Mouse (Mus musculus) cerebellum, adult 11-12 months (tissue): ENCODE data around the gene Gata2.
"Not testable (repeated sequence)": the region's sequence is repeated elsewhere in the genome, so short reads cannot be mapped to it uniquely, and the experiment has no call there.

Source experiments
- DNase-seq: peaks from one replicate; pipeline ENCODE4 v3.0.0; 2022

Gata2 gene

DNA sequence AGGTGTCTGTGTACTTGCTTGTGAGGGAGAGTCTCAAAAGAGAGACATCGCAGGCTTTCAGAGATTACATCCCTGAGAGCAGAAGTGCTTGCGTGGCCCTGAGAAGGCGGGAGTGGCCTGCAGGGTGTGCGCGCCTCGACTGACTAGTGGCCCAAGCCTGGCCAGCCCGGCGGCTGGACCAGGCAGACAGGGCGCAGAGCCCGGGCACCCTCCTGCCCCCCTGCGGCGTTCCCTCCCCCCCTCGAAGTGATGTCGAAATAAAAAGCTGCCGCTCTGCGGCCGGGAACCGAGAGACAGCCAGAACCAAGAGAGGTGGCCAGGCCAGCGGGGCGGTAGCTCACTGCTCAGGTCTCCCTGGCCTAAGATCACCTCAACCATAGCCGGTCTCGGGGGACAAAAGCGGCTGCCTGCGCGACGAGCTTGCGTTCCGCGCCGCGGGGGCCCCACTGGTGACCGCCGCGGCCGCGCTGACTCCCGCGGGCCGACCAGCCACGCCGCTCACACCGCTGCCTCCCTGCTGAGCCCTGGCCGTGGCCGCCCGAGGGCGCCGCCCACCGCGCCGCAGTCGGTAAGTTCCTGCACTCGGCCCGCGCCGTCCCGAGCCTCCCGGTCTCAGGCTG, at the start of gene Gata2:
Gene Gata2 (plus strand): TSS at position 459 of the 620 bp plus-strand sequence.
- no peak for DNase-seq

DNA sequence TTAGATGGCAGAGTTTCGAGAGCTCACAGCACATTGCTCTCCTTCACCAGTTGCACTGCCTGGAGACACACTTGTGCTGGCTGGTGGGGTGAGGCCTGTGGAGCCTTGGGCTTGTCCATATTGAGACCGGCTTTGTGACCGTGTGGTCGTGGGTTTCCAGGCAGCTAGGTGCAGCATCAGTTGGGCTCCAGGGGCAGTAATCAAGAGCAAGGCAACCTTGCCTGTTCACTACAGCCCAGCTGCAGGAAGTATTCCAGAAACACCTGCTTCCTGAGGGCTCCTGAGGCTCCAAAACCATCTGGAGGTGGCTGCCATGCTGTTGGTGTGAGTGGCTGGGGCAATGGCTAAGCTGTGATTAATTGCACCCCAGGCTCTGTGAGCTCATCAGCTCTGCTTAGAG, 47.9 kb upstream of the Gata2 start:
- DNase-seq = no peak

DNA sequence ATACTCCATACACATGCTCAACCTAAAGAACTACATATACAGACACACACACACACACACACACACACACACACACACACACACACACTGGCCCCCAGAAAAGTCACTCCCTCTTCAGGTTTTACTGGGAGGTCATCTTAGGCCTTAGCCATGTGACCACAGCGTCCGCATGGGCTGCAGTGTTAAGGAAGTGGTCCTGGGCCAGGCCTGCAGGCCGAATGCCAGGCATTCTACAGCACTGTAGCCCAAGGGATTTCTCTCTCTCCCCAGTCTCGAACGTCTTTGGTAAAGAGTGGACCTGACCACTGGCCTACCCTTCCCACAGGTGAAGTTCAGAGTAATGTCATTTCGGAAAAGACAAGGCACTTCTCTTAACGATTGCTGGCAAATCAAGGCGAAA, 47.1 kb upstream of the Gata2 start:
- no peak for DNase-seq

DNA sequence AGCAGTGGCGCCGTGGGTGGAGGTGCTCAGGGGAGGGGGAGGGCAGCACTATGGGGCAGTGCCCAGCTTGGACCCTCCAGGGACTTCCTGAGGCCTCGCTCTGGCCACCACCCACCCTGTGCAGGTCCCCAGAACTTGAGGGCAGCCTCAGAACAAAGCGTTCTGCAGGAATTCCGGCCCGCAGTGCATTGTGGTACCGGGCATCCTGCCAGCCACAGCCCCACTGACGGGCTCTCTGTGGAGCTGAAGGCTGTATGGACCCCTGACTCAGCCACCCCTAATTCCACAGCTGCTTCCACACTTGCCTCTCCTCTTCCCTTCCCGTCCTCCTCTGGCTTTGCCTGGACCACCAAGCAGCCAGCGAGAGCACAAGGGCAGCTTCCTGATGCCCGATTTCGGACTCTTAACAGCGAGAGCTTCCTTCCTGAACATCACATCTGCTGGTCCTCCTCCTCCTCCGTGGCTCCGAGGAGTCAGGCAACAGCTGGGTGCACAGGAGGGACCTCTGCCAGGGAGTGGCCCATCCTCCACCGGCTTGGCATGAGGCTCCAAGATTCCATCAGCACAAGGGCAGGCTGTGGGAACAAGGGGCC, 46.2 kb upstream of the Gata2 start:
- peak; percentile 10 for DNase-seq

DNA sequence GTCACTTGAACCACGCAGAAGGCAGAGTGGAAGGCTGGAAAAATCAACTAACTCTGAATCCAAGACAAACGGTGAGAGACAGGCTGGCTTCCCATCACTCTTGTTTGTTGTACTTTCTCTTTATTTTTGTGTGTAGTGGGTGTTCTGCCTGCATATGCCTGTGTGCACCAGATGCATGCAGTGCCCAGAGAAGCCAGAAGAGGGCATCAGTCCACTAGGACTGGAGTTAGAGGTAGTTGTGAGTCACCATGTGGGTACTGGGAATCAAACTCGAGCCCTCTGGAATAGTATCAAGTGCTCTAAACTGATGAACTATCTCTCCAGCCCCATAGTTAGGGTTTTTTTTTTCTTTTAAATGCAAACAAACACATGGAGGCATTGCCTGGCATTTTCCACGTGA, 42.4 kb upstream of the Gata2 start:
- no peak for DNase-seq

GRCm38 (mm10) chr6:88152127-88152705, 41.5 kb upstream of the Gata2 start:
- no peak for DNase-seq

- no peak for DNase-seq
Measured at GRCm38 (mm10) chr6:88152979-88153378, 40.7 kb upstream of the Gata2 start.

DNA sequence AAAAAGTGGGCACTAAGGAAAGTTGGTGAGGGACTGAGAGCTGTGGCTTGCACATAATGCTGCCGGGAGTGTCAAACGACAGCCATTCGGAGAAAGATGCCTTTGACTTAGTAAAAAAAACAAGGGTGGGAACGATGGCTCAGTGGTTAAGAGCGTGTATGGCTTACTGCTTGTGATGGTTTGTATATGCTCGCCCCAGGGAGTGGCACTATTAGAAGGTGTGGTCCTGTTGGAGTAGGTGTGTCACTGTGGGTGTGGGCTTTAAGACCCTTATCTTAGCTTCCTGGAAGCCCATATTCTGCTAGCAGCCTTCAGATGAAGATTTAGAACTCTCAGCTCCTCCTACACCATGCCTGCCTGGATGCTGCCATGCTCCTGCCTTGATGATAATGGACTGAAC, 38.1 kb upstream of the Gata2 start:
- not testable (repeated sequence) for DNase-seq

- DNase-seq = no peak
Measured at GRCm38 (mm10) chr6:88158790-88159189, 34.9 kb upstream of the Gata2 start.

- DNase-seq = no peak
Measured at GRCm38 (mm10) chr6:88166054-88166453, 27.6 kb upstream of the Gata2 start.

DNA sequence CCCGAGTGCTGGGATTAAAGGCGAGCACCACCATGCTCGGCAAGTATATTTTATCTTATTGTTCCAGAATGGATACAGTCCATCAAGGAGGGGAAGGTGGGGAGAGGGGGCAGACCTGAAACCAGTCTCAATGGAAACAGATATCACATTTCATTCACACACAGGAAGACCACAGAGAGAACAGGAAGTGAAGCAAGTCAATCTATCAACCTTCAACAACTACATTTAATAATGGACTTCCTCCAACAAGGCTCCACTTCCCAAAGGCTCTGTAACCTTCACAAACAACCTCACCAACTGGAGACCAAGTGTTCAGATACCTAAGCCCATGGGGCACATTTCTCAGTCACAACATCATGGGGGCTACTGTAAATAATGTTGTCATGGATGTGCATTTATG, 19.5 kb upstream of the Gata2 start:
- DNase-seq = no peak

GRCm38 (mm10) chr6:88174676-88175075, 19.0 kb upstream of the Gata2 start:
- no peak for DNase-seq

DNA sequence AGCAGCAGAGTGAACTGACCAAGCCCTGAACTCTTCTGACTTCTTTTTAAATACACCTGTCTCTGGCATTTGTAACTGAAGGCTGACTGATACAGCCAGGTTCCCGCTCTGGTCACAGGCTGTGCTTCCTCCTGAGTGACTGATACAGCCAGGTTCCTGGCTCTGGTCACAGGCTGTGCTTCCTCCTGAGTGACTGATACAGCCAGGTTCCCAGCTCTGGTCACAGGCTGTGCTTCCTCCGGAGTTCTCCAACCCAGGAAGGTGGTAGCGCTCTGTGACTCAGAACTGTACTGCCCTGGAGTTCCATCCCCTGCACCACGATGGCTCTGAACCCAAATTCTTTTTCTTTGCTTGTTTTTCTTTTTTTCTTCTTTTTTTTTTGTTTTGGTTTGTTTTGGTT, 9.0 kb upstream of the Gata2 start:
- no peak for DNase-seq

GRCm38 (mm10) chr6:88188148-88188547, 5.5 kb upstream of the Gata2 start:
- DNase-seq = no peak

GRCm38 (mm10) chr6:88189312-88190042, 4.2 kb upstream of the Gata2 start:
- peak; percentile 67 for DNase-seq

- DNase-seq = no peak
Measured at GRCm38 (mm10) chr6:88190043-88190309, 3.7 kb upstream of the Gata2 start.

GRCm38 (mm10) chr6:88190310-88191023, 3.2 kb upstream of the Gata2 start:
- no peak for DNase-seq

DNA sequence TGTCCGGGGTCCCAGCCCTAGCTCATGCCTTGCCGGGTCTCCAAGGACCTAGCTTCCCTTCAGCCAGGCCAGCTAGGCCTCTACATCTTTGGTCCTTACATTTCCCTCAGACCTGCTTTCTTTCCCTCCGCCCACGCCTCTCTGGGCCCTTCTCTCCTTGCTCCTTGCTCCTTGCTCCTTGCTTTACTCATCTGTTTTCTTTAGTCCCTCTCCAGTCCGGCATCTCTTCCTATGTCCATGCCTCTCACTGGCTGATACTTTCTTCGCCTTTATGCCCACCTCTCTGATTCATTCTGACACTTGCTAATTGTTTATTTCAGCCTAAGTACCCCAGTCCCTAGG, 2.7 kb upstream of the Gata2 start:
- no peak for DNase-seq

DNA sequence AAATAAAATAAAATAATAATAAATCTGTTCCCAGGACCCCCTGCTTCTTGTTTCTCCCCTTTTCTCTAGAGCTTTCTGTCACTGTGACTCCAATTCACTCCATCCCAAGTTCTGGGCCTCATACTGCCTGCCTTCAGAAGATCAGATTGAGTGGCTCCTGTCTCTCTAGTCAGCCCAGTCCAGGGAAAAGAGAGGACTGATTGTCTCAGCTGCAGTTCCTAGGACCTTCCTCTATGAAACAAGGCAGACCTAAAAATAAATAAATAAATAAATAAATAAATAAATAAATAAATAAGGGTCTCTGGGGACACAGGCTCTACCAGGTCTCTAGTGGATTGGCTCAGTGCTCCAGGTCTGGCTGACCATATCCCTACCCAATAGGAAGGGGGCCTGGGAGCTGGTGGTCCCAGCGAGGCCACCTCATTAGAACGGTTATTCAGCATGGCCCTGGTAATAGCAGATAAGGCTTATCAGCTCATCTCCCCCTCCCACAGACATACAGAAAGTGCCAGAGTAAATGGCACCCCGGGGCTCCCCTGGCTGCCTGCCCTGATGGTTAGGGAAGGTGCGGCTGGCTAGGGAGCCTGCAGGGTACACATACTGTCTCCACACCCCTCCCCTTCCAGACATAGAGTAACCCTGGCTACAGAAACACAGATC, 2.1 kb upstream of the Gata2 start:
- DNase-seq = no peak

- no peak for DNase-seq
Measured at GRCm38 (mm10) chr6:88192756-88193155, 935 bp upstream of the Gata2 start.

- no peak for DNase-seq
Measured at GRCm38 (mm10) chr6:88194053-88194977, 624 bp downstream of the Gata2 start.

DNA sequence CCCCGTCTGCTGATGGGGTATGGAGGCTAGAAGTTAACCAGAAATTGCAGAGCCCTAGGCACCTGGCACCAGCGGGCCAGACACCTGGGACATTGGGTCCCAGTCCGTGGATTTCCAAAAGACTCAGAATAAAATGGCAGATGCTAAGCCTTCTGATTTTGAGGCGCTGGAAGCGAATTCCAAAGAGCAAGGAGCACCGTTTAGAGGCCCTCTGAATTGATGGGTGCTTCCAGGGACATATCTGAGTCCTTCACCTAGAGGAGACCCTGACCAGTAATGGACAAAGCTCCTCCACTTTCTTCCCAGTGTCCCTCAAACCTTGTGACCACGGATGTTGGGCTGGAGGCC, 1.3 kb downstream of the Gata2 start:
- no peak for DNase-seq
